Mouse (Mus musculus): ENCODE data around the gene Irs1.

GRCm38 (mm10) chr1:82272231-82272630 lies 19.0 kb downstream of the Irs1 start:
- TF ChIP-seq POLR2A (IDR thresholded peaks at IDR 0.05; ENCODE audit: extremely low read depth, insufficient read depth, low read length) (no peak), CTCF (IDR thresholded peaks at IDR 0.05; ENCODE audit: low read depth, low read length) (no peak)
